Mouse (Mus musculus): ENCODE results near the gene Atrnl1.

- TF ChIP-seq CTCF (IDR thresholded peaks at IDR 0.05; ENCODE audit: insufficient read depth, low read length) (no peak), POLR2A (IDR thresholded peaks at IDR 0.05; ENCODE audit: borderline replicate concordance, extremely low read depth, low read depth, low read length) (no peak)
Observed at GRCm38 (mm10) chr19:57802207-57802606, 191.4 kb downstream of the Atrnl1 start.
